Mouse (Mus musculus) layer of hippocampus, adult 11-12 months (tissue): ENCODE data around the gene Hps4.
"Not testable (repeated sequence)": the region's sequence is repeated elsewhere in the genome, so short reads cannot be mapped to it uniquely, and the experiment has no call there.

ENCODE experiments used
- DNase-seq: peaks from one replicate; pipeline ENCODE4 v3.0.0; 2022; ENCODE audit warnings: low spot score

Gene Hps4

DNA sequence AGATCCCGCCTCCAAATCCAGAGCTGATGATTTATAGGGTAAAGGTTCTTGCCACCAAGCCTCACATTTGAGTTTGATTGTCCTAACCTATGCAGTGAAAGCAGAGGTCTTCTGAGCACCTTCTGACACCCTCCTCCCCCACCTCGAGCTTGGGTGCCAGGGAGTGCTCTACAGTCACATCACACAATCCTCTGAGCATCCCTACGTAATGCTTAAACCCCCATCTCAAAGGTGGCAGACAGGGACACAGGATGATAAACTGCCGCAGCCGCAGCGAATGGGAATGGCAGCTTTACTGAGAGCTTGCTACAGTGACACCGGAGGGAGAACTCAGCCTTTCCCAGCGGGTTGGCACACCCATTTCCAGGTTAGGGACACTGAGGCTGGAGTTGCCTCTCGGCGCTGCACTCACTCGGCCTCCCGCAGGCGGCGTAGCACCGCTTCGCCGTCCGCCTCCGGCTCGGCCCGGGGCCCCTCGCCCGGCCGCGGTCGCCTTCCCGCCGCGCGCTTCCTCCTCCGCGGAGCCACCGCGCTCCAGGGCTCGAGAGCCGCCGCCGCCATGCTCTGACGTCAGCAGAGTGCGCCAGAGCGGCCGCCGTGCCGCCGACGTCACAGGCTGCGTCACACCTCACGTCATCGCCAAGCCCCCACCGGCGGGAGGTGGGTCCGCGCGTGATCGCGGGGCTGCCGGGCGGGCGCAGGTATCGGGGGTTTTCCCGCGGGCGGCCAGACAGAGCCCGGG lies at the start of gene Hps4, which contains the start of gene Srrd:
Gene Hps4, plus strand, starts transcription at position 621 of the 742 bp plus-strand sequence.
Gene Srrd, minus strand, starts transcription at position 578 of the 742 bp plus-strand sequence.
- DNase-seq, result peak; percentile 86

DNA sequence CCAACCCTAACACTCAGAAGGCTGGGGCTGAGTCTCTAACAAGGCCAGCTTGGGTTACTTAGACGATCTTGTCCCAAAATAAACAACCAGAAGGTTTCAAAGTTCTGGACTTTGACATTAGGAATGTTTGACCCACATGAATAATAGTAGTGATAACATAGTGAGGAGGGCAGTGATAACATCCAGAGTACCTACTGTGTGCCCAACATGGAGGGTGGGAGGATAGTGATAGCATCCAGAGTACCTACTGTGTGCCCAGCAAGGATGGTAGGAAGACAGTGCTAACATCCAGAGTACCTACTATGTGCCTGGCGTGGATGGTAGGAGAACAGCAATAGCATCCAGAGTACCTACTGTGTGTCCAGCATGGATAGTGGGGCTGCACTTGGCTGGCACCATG lies 49.1 kb upstream of the Hps4 start:
- no peak for DNase-seq

DNA sequence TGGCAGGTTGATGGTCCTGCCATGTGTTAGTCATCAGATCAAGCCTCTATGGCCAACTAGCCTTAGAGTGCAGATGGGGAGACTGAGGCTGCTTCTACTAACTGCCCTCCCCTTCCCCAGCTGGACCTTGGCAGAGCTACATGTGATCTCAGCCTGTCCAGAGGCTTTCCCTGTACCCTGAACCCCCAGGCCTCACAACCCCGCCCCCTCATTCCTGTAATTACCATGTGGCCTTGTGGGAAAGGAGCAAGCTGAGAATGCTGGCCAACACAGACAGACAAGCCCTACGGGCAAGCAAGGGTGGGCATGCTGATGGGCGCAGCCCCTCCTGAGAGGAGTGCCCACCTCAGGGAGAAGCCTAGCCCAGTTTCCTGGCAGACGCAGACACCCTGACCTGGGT lies 48.2 kb upstream of the Hps4 start:
- no peak for DNase-seq

DNA sequence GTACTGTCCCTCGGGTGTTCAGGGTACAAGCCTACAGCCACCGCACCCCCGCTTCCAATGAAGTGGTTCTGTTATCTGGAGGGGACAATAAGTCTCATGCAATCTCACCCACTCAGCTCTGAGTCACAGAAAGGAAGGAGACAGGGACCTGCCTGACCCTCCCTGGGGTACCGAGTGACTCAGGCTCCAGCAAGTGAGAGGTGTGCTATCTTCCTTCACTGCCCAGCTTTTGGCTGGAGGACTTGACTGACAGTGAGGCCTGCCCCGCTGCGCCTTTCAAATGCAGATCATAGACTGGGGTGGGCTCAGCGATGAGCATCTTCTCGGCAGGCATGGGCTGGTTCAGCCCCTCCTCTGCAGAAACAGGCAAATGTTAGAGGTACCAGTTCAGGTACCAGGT lies 47.7 kb upstream of the Hps4 start:
- no peak for DNase-seq

DNA sequence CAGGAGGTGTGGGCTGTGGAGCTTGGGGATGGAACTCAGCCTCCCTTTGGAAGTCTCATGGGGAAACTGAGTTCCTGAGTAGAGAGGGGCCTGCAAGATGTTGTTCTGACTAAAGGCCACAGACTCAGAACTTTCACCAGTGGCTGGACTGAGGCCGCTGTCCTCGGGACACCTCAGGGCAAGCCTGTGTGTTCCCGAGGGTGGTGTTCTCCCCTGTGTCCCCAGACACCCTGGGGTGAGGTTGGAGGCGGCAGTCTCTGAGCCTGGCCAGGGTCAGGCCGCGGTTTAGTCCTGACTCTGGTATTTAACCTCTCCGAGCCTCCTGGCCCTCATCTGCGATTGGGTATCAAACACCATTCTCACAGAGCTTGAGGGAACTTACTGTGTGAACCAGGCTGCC lies 47.3 kb upstream of the Hps4 start:
- DNase-seq, result no peak

DNA sequence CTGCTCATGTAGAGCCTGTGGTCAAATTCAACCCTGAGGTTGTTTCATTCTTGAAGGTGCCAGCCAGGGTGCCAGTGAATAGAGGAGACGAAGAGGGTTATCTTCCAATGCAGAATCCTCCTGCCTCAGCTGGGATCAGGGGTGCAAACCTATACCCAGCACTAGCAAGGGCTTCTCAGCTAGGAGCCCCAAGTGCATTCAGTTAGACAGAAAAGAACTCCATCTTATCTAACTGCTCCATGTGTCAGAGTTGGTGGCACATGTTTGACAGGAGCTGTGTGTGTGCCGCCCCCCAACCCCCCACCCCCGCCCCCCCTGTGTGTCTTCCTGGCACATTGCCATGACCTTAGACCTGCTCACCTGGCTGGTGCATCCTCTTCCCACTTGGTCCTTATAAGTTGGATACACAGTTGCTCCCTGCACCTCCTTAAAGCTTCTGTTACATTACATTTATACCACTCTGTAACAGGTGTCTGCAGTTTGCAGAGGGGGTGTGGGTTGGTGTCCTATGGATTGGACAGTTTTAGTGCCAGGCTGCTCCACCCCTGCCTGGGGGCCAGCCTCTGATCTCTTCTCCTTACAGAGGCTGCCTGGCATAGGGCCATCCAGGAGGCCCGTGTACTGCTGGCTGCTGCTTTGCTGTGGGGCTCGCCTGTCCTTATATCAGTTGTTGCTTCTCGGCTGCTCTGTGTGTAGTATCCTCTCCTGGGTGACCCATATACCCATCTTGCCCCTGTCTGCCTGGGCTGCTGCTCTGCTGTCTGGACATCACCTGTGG lies 46.3 kb upstream of the Hps4 start:
- no peak for DNase-seq

DNA sequence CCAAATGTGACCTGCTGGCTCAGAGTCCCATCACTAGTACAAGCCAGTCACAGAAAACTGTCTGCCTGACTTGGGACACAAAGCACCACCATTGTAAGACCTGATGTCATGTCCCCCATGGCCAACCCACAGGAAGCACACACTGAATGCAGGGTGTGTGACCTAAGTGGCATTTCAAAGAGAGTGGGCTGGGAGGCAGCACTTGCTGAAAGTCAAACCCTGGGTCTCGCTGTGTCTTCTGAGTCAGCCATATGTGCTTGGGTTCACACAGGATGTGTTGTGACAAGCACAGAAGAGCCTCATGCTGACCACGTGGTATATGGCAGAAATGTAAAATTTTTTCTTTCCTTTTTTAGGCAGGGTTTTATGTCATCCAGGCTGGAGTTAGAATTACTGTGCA lies 45.6 kb upstream of the Hps4 start:
- no peak for DNase-seq

DNA sequence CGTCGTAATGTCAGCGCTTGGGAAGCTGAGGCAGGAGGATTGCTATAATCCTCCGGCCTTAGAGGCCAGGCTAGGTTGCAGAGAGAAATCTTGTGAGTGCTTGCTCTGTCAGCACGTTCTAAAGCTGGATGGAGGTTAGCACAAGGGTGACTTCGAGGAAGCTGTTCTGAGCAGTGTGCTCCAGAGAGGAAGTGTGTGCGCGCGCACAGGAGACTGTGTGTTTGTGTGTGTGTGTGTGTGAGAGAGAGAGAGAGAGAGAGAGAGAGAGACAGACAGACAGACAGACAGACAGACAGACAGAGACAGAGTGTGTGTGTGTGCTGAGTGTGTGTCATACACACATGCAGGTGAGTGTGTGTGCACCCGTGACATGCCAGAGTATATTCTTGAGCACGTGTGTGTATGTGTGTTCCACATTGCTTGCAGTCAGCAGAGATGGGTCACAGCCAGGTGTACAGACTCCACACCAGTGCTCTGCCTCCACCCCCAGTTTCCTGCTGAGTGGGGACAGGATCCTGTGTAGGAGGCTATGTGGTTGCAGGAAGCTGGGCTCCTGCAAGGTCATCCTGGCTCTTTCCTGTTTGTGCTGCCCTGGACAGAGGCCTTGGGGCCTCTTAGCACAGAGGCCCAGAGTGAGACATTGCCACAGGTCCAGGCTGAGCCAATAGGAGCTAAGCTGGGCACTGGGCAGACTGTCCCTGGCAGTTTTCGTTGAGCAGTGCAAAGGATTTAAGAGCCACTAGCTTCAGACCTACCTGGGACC lies 44.5 kb upstream of the Hps4 start:
- DNase-seq, result no peak

DNA sequence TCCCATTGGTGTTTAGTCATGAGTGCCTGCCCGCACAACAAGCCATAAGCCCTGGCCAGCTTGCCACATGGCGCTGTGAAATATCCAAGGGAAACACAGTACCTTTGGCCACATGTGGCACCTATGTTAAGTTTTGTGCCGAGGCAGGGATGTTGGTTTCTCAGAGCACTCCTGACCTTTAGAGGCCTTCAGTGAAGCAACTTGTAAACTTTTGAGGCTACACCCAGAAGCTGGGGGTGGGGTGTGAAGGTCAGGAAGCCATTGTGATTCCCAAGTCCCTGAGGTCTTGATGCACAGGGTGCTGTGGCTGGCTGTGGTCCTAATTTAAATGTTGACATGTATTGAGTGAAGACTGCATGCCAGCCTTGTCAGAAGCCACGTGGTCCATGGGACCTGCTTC lies 43.5 kb upstream of the Hps4 start:
- DNase-seq, result no peak

DNA sequence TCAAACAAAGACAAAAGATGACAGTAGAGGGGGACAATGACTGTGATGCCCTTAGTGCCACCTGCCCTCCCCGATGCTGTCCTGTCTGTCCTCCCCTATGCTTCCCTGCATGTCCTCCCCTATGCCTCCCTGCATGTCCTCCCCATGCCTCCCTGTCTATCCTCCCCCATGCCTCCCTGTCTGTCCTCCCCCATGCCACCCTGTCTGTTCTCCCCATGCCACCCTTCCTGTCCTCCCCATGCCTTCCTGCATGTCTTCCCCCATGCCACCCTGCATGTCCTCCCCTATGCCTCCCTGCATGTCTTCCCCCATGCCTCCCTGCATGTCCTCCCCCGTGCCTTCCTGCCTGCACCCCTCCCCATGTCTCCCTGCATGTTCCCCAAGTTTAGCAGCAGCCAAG lies 42.8 kb upstream of the Hps4 start:
- no peak for DNase-seq

DNA sequence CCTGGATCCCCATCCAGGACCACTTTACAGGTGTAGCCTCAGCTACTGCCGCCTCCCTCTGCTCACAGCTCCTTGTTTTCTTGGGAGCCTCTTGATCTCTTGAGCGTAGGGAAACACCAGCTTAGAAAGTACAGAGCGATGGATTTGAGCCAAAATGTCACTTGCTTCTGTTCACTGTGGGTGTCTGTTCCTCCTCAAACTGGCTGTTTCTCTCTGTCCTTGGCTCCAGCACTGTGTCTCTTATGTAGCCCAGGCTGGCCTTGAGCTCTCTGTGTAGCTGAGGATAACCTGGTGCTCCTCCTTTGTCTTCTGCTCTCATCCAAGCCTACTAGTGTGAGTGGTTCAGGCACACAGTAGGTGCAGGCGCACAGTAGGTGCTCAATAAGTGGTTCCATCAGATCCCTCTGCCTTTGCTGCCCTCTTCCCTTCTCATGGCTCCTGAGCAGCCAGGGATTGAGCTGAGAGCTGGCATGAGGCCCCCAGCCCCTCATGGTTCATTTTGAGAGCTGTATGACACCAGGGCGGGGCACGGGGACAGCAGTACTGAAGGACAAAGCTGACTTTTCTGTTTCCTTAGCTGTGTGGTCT lies 42.1 kb upstream of the Hps4 start:
- no peak for DNase-seq

DNA sequence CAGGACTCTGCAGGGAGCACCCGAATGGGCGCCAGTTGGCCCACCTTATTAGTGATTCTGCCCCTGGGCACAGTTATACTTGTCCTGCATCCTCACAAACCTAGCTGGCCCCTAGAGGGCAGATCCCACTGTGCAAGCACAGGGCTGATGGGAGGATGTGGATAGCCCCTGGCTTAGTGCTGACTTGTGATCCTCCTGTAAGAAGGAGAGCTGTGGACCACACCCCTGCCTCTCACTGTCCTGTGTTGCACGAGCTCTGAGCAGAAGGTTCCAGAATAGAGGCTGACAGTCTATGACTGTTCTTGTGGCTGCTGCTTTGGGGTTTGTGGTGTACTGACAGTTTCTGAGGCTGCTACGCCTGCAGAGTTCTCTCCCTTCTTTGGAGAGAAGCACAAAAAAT lies 41.2 kb upstream of the Hps4 start:
- no peak for DNase-seq

DNA sequence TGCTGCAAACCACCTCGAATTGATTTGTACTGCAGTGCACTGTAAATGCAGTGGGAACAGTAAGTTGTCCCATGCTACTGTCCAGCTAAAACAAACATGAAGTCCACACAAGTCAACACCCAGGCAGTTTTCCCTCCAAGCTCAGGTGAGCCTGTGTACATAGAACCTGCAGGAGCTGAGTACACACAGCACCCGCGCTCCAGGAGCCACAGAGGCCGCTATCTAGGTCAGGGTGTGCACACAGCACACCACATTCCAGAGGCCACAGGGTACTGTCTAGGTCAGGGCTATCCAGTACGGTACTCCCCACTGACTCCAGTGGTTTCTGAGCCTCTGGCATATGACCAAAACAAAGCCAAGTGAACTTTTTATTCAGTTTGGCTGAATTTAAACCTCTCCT lies 40.6 kb upstream of the Hps4 start:
- DNase-seq, result no peak

DNA sequence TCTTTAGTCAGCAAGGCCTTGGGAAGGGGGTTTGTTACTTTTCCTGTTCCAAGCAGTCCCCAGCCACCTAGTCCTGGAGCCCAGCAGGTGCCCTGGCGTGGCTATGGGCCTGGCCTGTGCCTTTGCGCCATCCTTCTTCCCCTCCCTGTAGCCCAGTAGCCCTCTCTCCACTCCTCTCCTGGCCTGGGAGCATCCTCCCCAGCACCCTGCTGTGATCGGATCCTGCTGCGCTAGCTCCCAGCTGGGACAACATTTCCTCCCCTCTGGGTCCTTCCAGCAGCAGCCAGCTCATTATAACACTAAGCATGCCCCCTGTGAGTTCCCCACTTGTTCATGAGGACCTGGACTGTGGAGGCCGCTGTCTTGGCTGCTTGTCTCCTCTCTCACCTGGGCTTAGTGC lies 37.0 kb upstream of the Hps4 start:
- no peak for DNase-seq

DNA sequence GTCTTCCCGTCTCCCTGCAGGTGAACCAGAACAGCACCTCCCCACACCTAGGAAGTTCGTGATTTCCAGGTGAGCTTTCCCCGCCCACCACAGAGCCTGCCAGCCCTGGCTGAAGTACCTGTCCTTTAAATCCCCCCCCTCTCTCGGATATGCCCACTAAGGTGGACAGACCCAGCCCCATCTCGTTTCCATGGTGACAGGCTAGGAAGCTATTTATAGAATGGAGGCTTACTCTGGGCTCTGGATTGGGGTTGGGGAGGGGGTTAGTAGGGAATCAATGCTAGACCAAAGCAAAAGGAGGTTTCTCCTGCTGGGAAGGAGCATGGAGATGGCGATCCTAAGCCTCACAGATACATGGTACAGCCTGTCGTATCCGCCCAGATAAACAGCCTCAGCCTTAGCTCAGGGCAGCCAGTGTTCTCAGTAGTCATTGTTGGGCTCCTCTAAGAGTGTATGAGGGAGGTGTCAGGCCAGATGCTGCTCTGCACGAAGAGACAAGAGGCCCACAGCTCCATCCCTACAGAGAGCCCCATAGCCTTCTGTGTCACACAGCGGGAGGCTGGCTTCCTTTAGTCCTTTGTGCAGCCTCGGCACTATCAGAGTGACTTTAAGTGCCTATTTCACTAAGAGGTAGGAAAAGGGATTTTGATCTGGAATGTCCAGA lies 29.5 kb upstream of the Hps4 start:
- no peak for DNase-seq

DNA sequence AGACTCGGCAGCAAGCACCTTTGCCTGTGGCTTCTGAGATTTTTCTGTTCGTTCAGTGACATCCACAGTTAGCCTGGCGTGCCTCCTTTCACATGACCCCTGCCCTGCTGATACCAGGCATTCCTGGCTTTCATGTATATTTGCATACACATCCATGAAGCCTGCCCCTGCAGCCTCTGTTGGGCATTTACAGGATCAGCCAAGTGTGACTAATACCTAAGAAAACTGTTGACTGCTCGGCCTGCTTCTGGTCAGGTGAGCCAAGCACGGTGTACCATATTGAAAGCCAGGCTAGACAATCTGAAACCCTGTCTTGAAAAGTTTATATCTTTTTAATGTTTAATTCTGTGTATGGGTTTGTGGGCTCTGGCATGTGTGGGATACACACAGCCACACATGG lies 26.4 kb upstream of the Hps4 start:
- DNase-seq, result no peak

DNA sequence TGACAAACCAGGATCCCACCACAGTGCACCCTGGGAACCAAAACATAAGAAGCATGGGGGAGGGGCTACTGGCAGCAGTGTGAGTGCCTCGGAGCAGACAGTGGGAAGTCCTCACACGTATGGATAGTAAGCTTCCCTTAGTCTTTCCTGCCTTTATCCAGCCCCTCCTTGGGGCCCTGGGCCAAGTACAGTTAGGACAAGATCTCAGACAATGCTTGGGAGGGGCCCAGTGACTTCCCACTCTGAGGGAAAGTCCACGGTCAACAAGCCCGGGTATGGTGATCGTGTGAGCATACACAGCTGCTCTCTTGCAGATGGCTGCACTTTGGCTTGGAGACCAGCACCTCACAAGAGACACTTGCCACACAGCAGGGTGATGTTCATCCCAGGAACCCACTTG lies 25.6 kb upstream of the Hps4 start:
- DNase-seq, result no peak

DNA sequence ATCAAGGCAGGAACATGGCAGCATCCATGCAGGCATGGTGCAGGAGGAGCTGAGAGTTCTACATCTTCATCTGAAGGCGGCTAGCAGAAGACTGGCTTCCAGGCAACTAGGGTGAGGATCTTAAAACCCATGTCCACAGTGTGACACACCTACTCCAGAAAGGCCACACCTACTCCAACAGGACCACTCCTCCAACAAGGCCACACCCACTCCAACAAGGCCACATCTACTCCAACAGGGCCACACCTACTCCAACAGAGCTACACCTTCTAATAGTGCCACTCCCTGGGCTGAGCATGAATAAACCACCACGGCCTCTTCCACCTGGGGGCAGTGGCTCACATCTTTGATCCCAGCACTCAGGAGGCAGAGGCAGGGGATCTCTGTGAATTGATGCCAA lies 23.5 kb upstream of the Hps4 start:
- not testable (repeated sequence) for DNase-seq

DNA sequence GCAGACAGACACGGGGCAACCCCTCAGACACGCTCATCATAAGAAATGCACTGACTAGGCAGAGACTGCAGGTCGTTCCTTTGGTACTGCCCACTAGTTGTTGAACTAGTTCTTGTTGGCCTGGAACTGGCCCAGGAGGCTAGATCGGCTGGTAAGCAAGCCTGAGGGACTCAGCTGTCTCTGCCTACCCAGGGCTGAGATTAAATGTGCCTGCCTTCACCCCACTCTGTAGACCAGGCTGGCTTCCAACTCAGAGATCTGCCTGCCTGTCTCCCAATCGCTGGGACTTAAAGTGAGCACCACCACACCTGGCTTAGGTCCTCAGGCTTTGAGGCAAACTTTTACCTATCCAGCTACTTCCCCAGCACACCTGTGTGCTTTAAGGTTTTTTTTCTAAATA lies 22.5 kb upstream of the Hps4 start:
- no peak for DNase-seq

DNA sequence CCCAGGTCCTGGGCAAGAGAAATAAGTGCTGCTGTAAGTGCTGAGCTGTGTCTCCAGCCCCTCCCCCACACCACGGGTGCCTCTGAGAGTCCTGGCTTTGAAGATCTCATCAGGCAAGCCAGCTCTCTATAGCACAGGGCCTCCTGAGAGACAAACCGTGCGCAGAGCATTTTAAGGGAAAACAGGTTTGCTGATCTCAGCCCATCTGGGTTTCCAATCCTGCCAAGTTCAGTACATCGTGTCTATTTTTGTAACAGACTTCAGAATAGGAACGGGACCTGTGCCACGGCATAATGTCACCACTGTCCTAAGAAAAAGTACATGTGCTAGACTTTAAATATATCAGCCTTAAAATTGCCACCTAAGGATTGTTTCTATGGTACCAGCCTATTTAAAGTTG lies 21.9 kb upstream of the Hps4 start:
- DNase-seq, result peak; percentile 87

DNA sequence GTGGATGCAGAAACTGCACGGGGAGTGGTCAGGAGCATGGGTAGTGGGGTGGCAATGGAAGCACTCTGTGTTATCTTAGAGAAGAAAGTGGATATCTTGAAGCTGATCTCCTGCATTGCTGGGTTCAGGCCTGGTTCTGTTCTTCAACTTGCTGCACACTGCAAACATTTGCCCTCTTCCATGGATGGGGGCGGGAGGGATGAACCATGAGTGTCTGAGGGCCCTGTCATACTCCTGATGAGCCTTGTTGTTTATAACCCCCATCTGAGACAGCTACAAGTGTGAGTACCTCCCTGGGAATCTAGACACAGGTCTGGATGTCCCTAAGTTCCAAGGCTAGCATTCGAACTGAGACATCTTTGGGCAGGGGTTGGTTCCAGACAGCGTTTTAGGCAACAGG lies 21.5 kb upstream of the Hps4 start:
- no peak for DNase-seq

DNA sequence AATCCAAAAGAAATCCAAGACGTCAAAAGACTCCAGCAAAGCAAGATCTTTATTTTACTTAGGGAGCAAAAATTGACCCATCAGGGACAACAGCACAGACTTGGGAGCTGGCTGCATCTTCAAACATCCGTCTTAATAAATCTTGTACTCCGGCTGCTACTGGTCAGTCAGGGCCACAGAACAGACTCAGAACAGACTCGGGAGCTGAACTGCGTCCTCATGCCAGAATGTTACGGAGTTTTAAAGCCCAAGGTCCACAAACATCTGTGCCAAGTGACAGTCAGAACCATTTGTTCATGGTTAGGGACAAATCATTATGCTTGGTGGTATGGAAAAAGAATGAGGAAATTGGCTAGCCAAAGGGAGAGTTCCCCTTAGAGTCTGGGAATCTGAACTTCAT lies 19.6 kb upstream of the Hps4 start:
- no peak for DNase-seq
